Mouse (Mus musculus) neural tube, embryonic 14.5 days (tissue): ENCODE data around the gene Ccdc27. TPM values are rescaled to one million over a fixed set of nuclear protein-coding genes. Genes with fewer than 3 reads are reported as not detected.

Experiments used
- ATAC-seq: fragments of 200-750 bp; cut with Nextera tagmentation; 2 replicates; pipeline ENCODE4 v1.8.0; 2017; ENCODE audit warnings: low read depth, mild to moderate bottlenecking, moderate TSS enrichment, moderate library complexity
- H3K27ac ChIP-seq: fragments of 300-500 bp; sonication (generic); 2 replicates; pipeline ENCODE4 v1.5.1; 2014; ENCODE audit warnings: low read depth, mild to moderate bottlenecking, control low read depth, low read length, moderate library complexity, mixed read lengths
- H3K27me3 ChIP-seq: fragments of 300-500 bp; sonication (generic); 2 replicates; pipeline ENCODE4 v1.6.1; 2014; ENCODE audit warnings: low read length; ENCODE audit not compliant: control insufficient read depth, insufficient read depth
- H3K36me3 ChIP-seq: fragments of 300-500 bp; sonication (generic); 2 replicates; pipeline ENCODE4 v1.6.1; 2014; ENCODE audit warnings: low read length, mixed read lengths; ENCODE audit not compliant: control insufficient read depth, insufficient read depth
- H3K4me1 ChIP-seq: fragments of 300-500 bp; sonication (generic); 2 replicates; pipeline ENCODE4 v1.6.1; 2014; ENCODE audit warnings: low read length; ENCODE audit not compliant: control insufficient read depth, insufficient read depth
- H3K4me2 ChIP-seq: fragments of 300-500 bp; sonication (generic); 2 replicates; pipeline ENCODE4 v1.6.1; 2014; ENCODE audit warnings: mild to moderate bottlenecking, low read depth, low read length, control low read depth
- H3K4me3 ChIP-seq: fragments of 300-500 bp; sonication (generic); 2 replicates; pipeline ENCODE4 v1.5.1; 2014; ENCODE audit warnings: low read depth, low read length, control low read depth, mixed read lengths
- H3K9ac ChIP-seq: fragments of 300-500 bp; sonication (generic); replicated peaks from 2 replicates; pipeline ENCODE4 v1.6.1; 2014; ENCODE audit warnings: low read depth, mild to moderate bottlenecking, control low read depth, low read length, mixed read lengths
- H3K9me3 ChIP-seq: fragments of 300-500 bp; sonication (generic); 2 replicates; pipeline ENCODE4 v1.6.1; 2016; ENCODE audit warnings: low read length; ENCODE audit not compliant: control insufficient read depth
- WGBS: fragments of 180-500 bp; shearing (Covaris S2); extraction: QIAGEN DNeasy Blood & Tissue Kit; methylation state at CpG from one replicate; pipeline ENCODE4 v1.1.7; 2014; 5-methylcytosine and 5-hydroxymethylcytosine counted together
- polyA plus RNA-seq: library from polyadenylated mRNA; unstranded; fragments of >200 nt; fragmentation: Nextera tagmentation; extraction: Ambion mirVana; gene quantifications from 2 replicates; pipeline ENCODE4 v1.2.1, GENCODE M21; 2014

Gene Ccdc27
- polyA plus RNA-seq, 1 experiment from 2014 or later = not detected

- Histone ChIP-seq H3K4me2 (no peak overlapping the region), H3K4me3 (no peak overlapping the region), H3K4me1 (peaks cover 7% of the 10 kb centered on the region; the same call in 1 of the 2 replicates), H3K27me3 (no peaks in the 10 kb centered on the region), H3K27ac (no peak overlapping the region), H3K9ac (no peak overlapping the region), H3K36me3 (peaks cover 32% of the 10 kb centered on the region), H3K9me3 (no peaks in the 10 kb centered on the region)
- ATAC-seq = no peak
- 86% methylated on average over 4 of the region's 4 CpGs for WGBS
Measured at GRCm38 (mm10) chr4:154007759-154008158, 34.7 kb downstream of the Ccdc27 start.

GRCm38 (mm10) chr4:154006264-154006663 lies 36.2 kb downstream of the Ccdc27 start:
- WGBS = 93% methylated on average over 6 of the region's 6 CpGs
- Histone ChIP-seq H3K27me3 (no peaks in the 10 kb centered on the region), H3K4me2 (no peak overlapping the region), H3K4me1 (0 out of 2 replicates have a peak, but pooled peaks cover 4% of the 10 kb centered on the region), H3K4me3 (no peak overlapping the region), H3K9ac (no peak overlapping the region), H3K36me3 (peaks cover 32% of the 10 kb centered on the region), H3K27ac (no peak overlapping the region), H3K9me3 (no peaks in the 10 kb centered on the region)
- no peak for ATAC-seq

- no peak for ATAC-seq
- Histone ChIP-seq H3K9me3 (no peaks in the 10 kb centered on the region), H3K27me3 (no peaks in the 10 kb centered on the region), H3K4me2 (no peak overlapping the region), H3K27ac (no peak overlapping the region), H3K9ac (no peak overlapping the region), H3K4me3 (no peak overlapping the region), H3K4me1 (no peaks in the 10 kb centered on the region), H3K36me3 (peaks cover 32% of the 10 kb centered on the region)
- 84% methylated on average over 5 of the region's 5 CpGs for WGBS
Measured at GRCm38 (mm10) chr4:154005488-154005887, 37.0 kb downstream of the Ccdc27 start.

DNA sequence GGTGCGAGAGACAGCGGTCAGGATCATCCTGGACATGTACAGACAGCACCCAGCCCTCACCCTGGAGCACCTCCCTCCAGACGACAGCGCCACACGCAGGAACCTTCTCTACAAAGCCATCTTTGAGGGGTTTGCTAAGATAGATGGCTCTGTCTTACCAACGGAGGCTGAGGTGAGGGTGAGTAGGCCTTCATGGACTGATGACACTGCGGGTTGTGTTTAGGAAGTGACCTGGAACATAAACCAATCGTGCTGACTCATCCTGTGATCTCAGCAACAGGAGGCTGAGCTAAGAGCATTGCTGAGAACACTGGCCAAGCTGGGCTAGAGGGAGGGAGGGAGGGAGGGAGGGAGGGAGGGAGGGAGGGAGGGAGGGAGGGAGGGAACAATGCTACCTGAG lies 49.0 kb downstream of the Ccdc27 start:
- no peak for ATAC-seq
- Histone ChIP-seq H3K27me3 (no peaks in the 10 kb centered on the region), H3K9me3 (no peaks in the 10 kb centered on the region), H3K4me1 (no peaks in the 10 kb centered on the region), H3K9ac (no peak overlapping the region), H3K4me3 (no peak overlapping the region), H3K4me2 (no peak overlapping the region), H3K36me3 (peaks cover 79% of the 10 kb centered on the region), H3K27ac (no peak overlapping the region)
- 91% methylated on average over 8 of the region's 8 CpGs for WGBS

DNA sequence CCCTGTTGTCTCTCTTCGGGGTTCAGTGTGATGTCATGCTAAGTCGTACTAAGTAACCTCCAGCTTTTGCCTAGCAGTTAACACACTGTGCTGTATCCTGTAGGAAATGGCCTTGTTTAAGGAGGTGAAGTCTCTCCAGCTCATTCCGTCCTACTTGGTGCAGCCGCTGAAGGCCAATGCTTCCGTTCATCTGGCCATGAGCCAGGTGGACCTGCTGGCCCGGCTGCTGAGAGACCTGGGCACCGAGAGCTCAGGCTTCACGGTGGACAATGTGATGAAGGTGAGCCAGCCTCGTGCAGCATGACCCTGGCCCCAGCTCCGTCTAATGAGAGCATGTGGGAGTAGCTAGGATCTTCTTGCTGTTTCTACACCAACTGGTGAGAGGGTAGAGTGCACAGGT lies 49.8 kb downstream of the Ccdc27 start:
- Histone ChIP-seq H3K4me2 (no peak overlapping the region), H3K4me1 (no peaks in the 10 kb centered on the region), H3K4me3 (no peak overlapping the region), H3K27me3 (no peaks in the 10 kb centered on the region), H3K9me3 (no peaks in the 10 kb centered on the region), H3K27ac (no peak overlapping the region), H3K36me3 (peaks cover 79% of the 10 kb centered on the region), H3K9ac (no peak overlapping the region)
- ATAC-seq = no peak
- 92% methylated on average over 10 of the region's 10 CpGs for WGBS

DNA sequence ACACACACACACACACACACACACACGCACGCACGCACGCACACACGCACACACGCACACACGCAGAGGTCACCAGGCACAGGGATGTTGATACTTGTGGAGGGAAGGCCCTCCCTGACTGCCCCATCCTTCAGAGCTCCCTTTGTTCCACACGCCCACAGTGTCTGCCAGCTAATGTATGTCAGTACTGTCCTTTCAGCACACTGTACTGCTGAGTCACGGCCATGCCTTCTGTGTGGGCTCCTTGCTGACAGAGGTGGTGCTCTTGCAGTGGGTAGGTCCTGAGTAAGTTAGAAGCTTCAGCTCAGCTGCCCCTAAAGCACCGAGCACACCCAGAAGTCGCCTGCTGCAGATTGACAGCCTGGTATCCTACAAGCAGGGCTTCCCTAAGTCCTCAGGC lies 62.0 kb downstream of the Ccdc27 start:
- 92% methylated on average over 11 of the region's 11 CpGs for WGBS
- Histone ChIP-seq H3K9me3 (no peaks in the 10 kb centered on the region), H3K27ac (no peak overlapping the region), H3K9ac (no peak overlapping the region), H3K4me2 (no peak overlapping the region), H3K4me3 (no peak overlapping the region), H3K36me3 (peaks cover 50% of the 10 kb centered on the region), H3K4me1 (peaks cover 10% of the 10 kb centered on the region), H3K27me3 (no peaks in the 10 kb centered on the region)
- no peak for ATAC-seq

DNA sequence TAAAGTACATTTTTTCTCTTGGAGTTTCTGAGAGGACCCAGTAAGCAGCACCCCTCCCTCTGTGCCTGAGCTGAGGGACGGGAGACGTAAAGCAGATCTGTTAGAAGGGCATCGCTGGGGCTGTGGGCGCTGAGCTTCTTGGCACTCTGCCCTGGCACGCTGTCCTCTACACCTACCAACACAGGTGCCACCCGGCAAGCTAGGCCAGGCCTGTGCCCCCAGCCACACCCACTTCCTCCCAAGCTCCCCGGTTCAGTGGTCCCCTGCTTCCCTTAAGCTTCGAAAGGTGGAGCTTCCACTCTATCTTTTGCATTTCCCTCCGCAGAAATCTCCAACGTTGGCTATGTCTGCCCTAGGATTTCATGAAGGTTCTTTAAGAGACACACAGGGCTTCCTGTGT lies 63.2 kb downstream of the Ccdc27 start:
- WGBS = 93% methylated on average over 10 of the region's 10 CpGs
- H3K36me3 ChIP-seq = peaks cover 38% of the 10 kb centered on the region
- no peak overlapping the region for H3K27ac ChIP-seq
- H3K4me3 ChIP-seq = no peak overlapping the region
- ATAC-seq = no peak
- no peaks in the 10 kb centered on the region for H3K9me3 ChIP-seq
- no peak overlapping the region for H3K4me2 ChIP-seq
- H3K27me3 ChIP-seq = no peaks in the 10 kb centered on the region
- H3K4me1 ChIP-seq = peaks cover 10% of the 10 kb centered on the region
- no peak overlapping the region for H3K9ac ChIP-seq

Other genes with a start within 250 kb of the Ccdc27 start
- 52.7 and 57.5 TPM in 2 replicates for gene A430005L14Rik, start 85.4 kb downstream of the Ccdc27 start, polyA plus RNA-seq
- gene Dffb, start 67.6 kb downstream of the Ccdc27 start, polyA plus RNA-seq = 11.7 and 12.5 TPM in 2 replicates
- gene Cep104, start 67.5 kb downstream of the Ccdc27 start, polyA plus RNA-seq = 18.4 and 18.7 TPM in 2 replicates
- gene Lrrc47, start 30.9 kb downstream of the Ccdc27 start, polyA plus RNA-seq = 10.1 and 11.8 TPM in 2 replicates
- 9.1 and 12.5 TPM in 2 replicates for gene Smim1, start 16.4 kb downstream of the Ccdc27 start, polyA plus RNA-seq
- not detected in 2 replicates for gene Trp73, start 97.5 kb upstream of the Ccdc27 start, polyA plus RNA-seq
- 37.3 and 39.5 TPM in 2 replicates for gene Wrap73, start 99.7 kb upstream of the Ccdc27 start, polyA plus RNA-seq
- 184 and 208 TPM in 2 replicates for gene Tprgl, start 118.0 kb upstream of the Ccdc27 start, polyA plus RNA-seq
- gene Megf6, start 128.1 kb upstream of the Ccdc27 start, polyA plus RNA-seq = 5.0 and 13.1 TPM in 2 replicates